Mouse (Mus musculus): ENCODE data around the gene Olfr1209.

Olfr1209 gene

DNA sequence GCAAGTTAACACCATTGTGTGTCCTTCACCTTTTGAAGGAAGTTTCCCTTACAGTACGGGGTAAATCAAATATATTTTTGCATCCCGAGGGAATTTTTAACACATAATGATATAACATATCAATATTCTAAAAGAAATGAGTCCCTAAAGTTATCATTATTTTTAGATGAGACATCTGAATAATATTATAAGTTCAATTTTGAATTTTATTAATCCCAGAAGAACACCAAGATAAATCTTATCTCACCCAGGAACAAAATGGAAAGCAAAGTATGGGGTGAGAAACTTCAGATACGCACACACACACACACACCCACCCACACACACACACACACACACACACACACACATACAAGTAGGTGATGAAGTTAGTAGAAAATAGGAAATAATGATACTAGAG, at the start of gene Olfr1209:
TSS of gene Olfr1209 (minus strand) at position 101 of the 400 bp plus-strand sequence.
- no peak for DNase-seq (ENCODE audit: low read depth, low spot score)

DNA sequence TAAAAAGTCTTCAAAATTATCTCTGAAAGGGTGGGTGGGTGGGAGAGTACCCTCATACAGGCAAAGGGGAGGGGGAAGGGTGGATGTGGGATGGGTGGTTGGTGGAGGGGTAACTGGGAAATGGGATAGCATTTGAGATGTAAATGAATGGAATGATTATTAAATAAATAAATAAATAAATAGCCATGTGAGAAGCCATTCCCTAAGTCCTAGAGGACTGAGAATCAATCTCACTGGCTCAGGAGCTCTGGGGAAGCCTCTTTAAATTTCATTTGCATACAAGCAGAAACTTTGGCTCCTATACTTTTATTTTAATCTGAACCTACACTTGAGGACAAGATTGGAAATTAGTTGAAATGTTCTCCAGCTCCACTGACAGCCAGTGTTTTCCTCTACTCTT, 38.7 kb upstream of the Olfr1209 start, which contains the start of gene Olfr1212:
TSS of gene Olfr1212 (plus strand) at position 301 of the 400 bp plus-strand sequence.
- no peak for DNase-seq (ENCODE audit: low read depth, low spot score)

DNA sequence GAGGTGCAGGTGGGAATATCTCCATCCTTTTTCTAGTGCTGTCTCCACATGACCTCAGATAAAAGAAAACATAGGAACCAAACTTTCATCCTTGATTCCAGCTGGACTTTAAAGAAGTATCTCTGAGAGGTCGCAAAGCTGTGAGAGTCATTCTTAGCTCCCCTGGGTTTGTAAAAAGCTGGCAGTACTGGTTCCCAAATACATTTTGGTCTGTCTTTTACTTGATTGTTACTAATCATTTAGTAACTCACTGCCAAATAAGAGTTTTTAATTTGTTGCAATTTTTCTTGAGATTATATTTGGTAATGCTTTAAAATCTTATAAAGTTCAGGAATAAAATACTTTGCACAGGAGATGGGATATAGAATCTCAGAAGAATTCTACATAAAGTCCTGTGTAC, 23.1 kb upstream of the Olfr1209 start, which contains the start of gene Olfr1211:
TSS of gene Olfr1211 (minus strand) at position 101 of the 400 bp plus-strand sequence.
- no peak for DNase-seq (ENCODE audit: low read depth, low spot score)

DNA sequence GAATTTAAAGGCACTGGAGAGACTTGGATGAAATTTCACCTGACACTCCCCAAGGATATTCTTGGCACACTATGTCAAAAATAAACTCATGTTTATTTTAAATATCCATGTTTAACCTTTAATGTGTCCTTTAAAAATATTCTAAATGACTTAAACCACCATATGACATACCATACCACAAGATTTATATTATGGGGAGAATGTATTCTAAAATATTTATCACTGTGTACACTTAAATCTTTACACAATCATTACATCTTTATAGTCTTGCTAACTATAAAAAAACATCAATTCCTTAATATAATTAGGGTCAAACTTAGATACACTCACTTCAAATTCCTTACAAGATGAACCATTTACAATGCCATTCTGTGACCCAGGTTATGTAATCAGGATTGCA, 12.7 kb downstream of the Olfr1209 start, which contains the start of gene Olfr1208:
TSS of gene Olfr1208 (minus strand) at position 101 of the 400 bp plus-strand sequence.
- no peak for DNase-seq (ENCODE audit: low read depth, low spot score)

DNA sequence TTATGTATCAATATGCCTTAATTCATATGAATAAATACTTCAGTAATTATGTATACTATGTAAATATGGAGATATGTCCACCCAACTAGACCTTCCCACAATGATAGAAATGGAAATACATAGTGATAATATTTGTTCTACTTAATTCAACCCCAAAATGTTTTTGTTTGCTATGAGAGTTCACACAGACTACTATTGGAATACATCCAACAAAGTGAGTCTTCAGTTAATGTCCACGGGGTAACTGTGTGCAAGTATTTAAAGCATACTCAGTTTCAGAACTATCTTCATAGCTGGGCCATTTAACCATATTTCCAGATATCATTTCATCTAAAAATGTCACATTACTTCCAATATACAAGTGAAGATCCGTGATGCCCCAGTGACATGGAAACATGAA, 52.0 kb downstream of the Olfr1209 start, which contains the start of gene Olfr1206:
TSS of gene Olfr1206 (plus strand) at position 301 of the 400 bp plus-strand sequence.
- no peak for DNase-seq (ENCODE audit: low read depth, low spot score)
